8 mouse cellular contexts compared by ENCODE assay signal in genomic region chr5:146221722-146222121, GRCm38 (mm10). TPM values are rescaled to one million over a fixed set of nuclear protein-coding genes. Genes with fewer than 3 reads are reported as not detected.
A peak's percentile ranks its signal among the peaks of the same experiment; 100 is the strongest.
DNase-seq lines count a peak whose midpoint lies in the region; ATAC-seq lines count a peak whose summit lies in the region.
"Had no signal": no experiment of that assay in that cellular context is flagged by ENCODE, and none has a peak within 500 bp of the region (broad histone marks: within the 10 kb centered on the region; RNA-seq: fewer than 3 reads in every experiment).

No protein-coding gene starts in this region.

- no peaks in the 10 kb centered on the region for H3K9me3 ChIP-seq in megakaryocyte, embryonic 14.5 days
- H3K9me3 ChIP-seq in forebrain, embryonic 14.5 days (replicated peaks; ENCODE audit: control insufficient read depth, low read length) = no peaks in the 10 kb centered on the region
- no peaks in the 10 kb centered on the region for H3K9me3 ChIP-seq in limb, embryonic 15.5 days
- H3K9me3 ChIP-seq in stomach, embryonic 15.5 days = no peaks in the 10 kb centered on the region

- H3K4me1 ChIP-seq in megakaryocyte, embryonic 14.5 days = peaks cover 34% of the 10 kb centered on the region
- H3K4me1 ChIP-seq in forebrain, embryonic 14.5 days (ENCODE audit: control insufficient read depth, insufficient read depth, low read length) = peaks cover 8% of the 10 kb centered on the region
- peaks cover 16% of the 10 kb centered on the region for H3K4me1 ChIP-seq in limb, embryonic 15.5 days
- 0 out of 2 replicates have a peak, but pooled peaks cover 4% of the 10 kb centered on the region for H3K4me1 ChIP-seq in stomach, embryonic 15.5 days

- peak overlapping the region; percentile 93 for H3K4me3 ChIP-seq in megakaryocyte, embryonic 14.5 days (replicated peaks)
- peak overlapping the region; percentile 72 for H3K4me3 ChIP-seq in forebrain, embryonic 14.5 days (ENCODE audit: low read depth, low read length)
- H3K4me3 ChIP-seq in limb, embryonic 15.5 days = peak overlapping the region; percentile 88
- H3K4me3 ChIP-seq in stomach, embryonic 15.5 days (replicated peaks) = peak overlapping the region; percentile 81

- H3K4me2 ChIP-seq in forebrain, embryonic 14.5 days (ENCODE audit: low read length) = peak overlapping the region; percentile 69
- H3K4me2 ChIP-seq in limb, embryonic 15.5 days = peak overlapping the region; percentile 56
- H3K4me2 ChIP-seq in stomach, embryonic 15.5 days = peak overlapping the region; percentile 59

- peak overlapping the region; percentile 93 for H3K27ac ChIP-seq in forebrain, embryonic 14.5 days (ENCODE audit: low read depth, low read length)
- H3K27ac ChIP-seq in limb, embryonic 15.5 days = peak overlapping the region; percentile 99
- peak overlapping the region; percentile 99 for H3K27ac ChIP-seq in stomach, embryonic 15.5 days

- peaks cover 32% of the 10 kb centered on the region for H3K36me3 ChIP-seq in megakaryocyte, embryonic 14.5 days (replicated peaks; ENCODE audit: low read length)
- H3K36me3 ChIP-seq in forebrain, embryonic 14.5 days (ENCODE audit: control insufficient read depth, insufficient read depth, low read length) = peaks cover 17% of the 10 kb centered on the region
- H3K36me3 ChIP-seq in limb, embryonic 15.5 days = peaks cover 18% of the 10 kb centered on the region
- peaks cover 7% of the 10 kb centered on the region; the same call in 1 of the 2 replicates for H3K36me3 ChIP-seq in stomach, embryonic 15.5 days

- DNase-seq in forebrain, embryonic 14.5 days (ENCODE audit: low spot score) = no peak
- DNase-seq in cerebellum, postnatal 4 days (ENCODE audit: low spot score in 2 of 2) = no peak
- DNase-seq in adrenal gland, adult 18-20 months (ENCODE audit: low spot score in 2 of 2) = no peak

- no peaks in the 10 kb centered on the region for H3K27me3 ChIP-seq in megakaryocyte, embryonic 14.5 days (replicated peaks)
- H3K27me3 ChIP-seq in forebrain, embryonic 14.5 days (replicated peaks; ENCODE audit: control insufficient read depth, insufficient read depth, low read length) = no peaks in the 10 kb centered on the region
- no peaks in the 10 kb centered on the region for H3K27me3 ChIP-seq in limb, embryonic 15.5 days
- H3K27me3 ChIP-seq in stomach, embryonic 15.5 days (replicated peaks) = no peaks in the 10 kb centered on the region

- H3K9ac ChIP-seq in forebrain, embryonic 14.5 days (ENCODE audit: low read length) = peak overlapping the region; percentile 92
- peak overlapping the region; percentile 78 for H3K9ac ChIP-seq in limb, embryonic 15.5 days
- H3K9ac ChIP-seq in stomach, embryonic 15.5 days = peak overlapping the region; percentile 56; the same call in 1 of the 2 replicates

- WGBS in forebrain, embryonic 14.5 days = 34% methylated on average over 6 of the region's 6 CpGs
- 30% methylated on average over 6 of the region's 6 CpGs for WGBS in limb, embryonic 15.5 days
- WGBS in stomach, embryonic 15.5 days = 29% methylated on average over 6 of the region's 6 CpGs

- no peak for ATAC-seq in megakaryocyte, adult 5-6 weeks (ENCODE audit: poor library complexity, severe bottlenecking)
- no peak for ATAC-seq in forebrain, embryonic 14.5 days
- no peak for ATAC-seq in limb, embryonic 15.5 days (ENCODE audit: insufficient number of reproducible peaks, low FRiP score, low TSS enrichment, low read depth)
- no peak for ATAC-seq in stomach, embryonic 15.5 days (ENCODE audit: insufficient read depth, low FRiP score, low read depth)

RNA-seq across cellular contexts. Expression of gene Rnf6, which starts 0.4 kb away (rescaled TPM):
- polyA plus RNA-seq in megakaryocyte, embryonic 14.5 days (2012; ENCODE audit: insufficient read depth, low replicate concordance) = 8.2 and 8.3 TPM in 2 replicates
- total RNA-seq in megakaryocyte, adult 5-6 weeks (2015) = 23.3 and 24.6 TPM in 2 replicates
- 43.2 and 46.4 TPM in 2 replicates for total RNA-seq in megakaryocyte, adult 5-6 weeks (2017)
- 18.9 and 22.8 TPM in 2 replicates for polyA plus RNA-seq in forebrain, embryonic 14.5 days (2014; fragmentation: Nextera tagmentation; extraction: Ambion mirVana)
- 49.2 and 54.0 TPM in 2 replicates for polyA plus RNA-seq in limb, embryonic 15.5 days (2015; fragmentation: Nextera tagmentation; extraction: Ambion mirVana)
- polyA plus RNA-seq in stomach, embryonic 15.5 days (2015; fragmentation: Nextera tagmentation; extraction: Ambion mirVana) = 47.1 and 48.2 TPM in 2 replicates
- 10 to 100 TPM; 47.2 to 74.5 TPM for total RNA-seq in adrenal gland, adult 18-20 months (2021)

RNA-seq across cellular contexts. Expression of gene Cdk8, which starts 9.3 kb away (rescaled TPM):
- polyA plus RNA-seq in megakaryocyte, embryonic 14.5 days (2012; ENCODE audit: insufficient read depth, low replicate concordance) = 6.7 and 13.7 TPM in 2 replicates
- 25.3 and 31.1 TPM in 2 replicates for total RNA-seq in megakaryocyte, adult 5-6 weeks (2015)
- total RNA-seq in megakaryocyte, adult 5-6 weeks (2017) = 23.3 and 24.0 TPM in 2 replicates
- polyA plus RNA-seq in forebrain, embryonic 14.5 days (2014; fragmentation: Nextera tagmentation; extraction: Ambion mirVana) = 15.9 and 18.9 TPM in 2 replicates
- polyA plus RNA-seq in limb, embryonic 15.5 days (2015; fragmentation: Nextera tagmentation; extraction: Ambion mirVana) = 13.1 and 14.4 TPM in 2 replicates
- 19.8 and 20.5 TPM in 2 replicates for polyA plus RNA-seq in stomach, embryonic 15.5 days (2015; fragmentation: Nextera tagmentation; extraction: Ambion mirVana)
- 10 to 100 TPM; 43.5 to 91.1 TPM for total RNA-seq in adrenal gland, adult 18-20 months (2021)

RNA-seq across cellular contexts. Expression of gene 1700001J03Rik, which starts 36.6 kb away (rescaled TPM):
- not detected in 2 replicates for polyA plus RNA-seq in megakaryocyte, embryonic 14.5 days (2012; ENCODE audit: insufficient read depth, low replicate concordance)
- 0.80 TPM in 1 of 2 replicates, not detected in the other for total RNA-seq in megakaryocyte, adult 5-6 weeks (2015)
- total RNA-seq in megakaryocyte, adult 5-6 weeks (2017) = not detected in 2 replicates
- polyA plus RNA-seq in forebrain, embryonic 14.5 days (2014; fragmentation: Nextera tagmentation; extraction: Ambion mirVana) = not detected in 2 replicates
- polyA plus RNA-seq in limb, embryonic 15.5 days (2015; fragmentation: Nextera tagmentation; extraction: Ambion mirVana) = not detected in 2 replicates
- not detected in 2 replicates for polyA plus RNA-seq in stomach, embryonic 15.5 days (2015; fragmentation: Nextera tagmentation; extraction: Ambion mirVana)
- under 1 TPM; 0.73 to 0.99 TPM for total RNA-seq in adrenal gland, adult 18-20 months (2021)

RNA-seq across cellular contexts. Expression of gene Gm6309, which starts 51.2 kb away (rescaled TPM):
- not detected in 2 replicates for polyA plus RNA-seq in megakaryocyte, embryonic 14.5 days (2012; ENCODE audit: insufficient read depth, low replicate concordance)
- total RNA-seq in megakaryocyte, adult 5-6 weeks (2015) = not detected in 2 replicates
- total RNA-seq in megakaryocyte, adult 5-6 weeks (2017) = not detected in 2 replicates
- not detected in 2 replicates for polyA plus RNA-seq in forebrain, embryonic 14.5 days (2014; fragmentation: Nextera tagmentation; extraction: Ambion mirVana)
- polyA plus RNA-seq in limb, embryonic 15.5 days (2015; fragmentation: Nextera tagmentation; extraction: Ambion mirVana) = not detected in 2 replicates
- polyA plus RNA-seq in stomach, embryonic 15.5 days (2015; fragmentation: Nextera tagmentation; extraction: Ambion mirVana) = not detected in 2 replicates
- total RNA-seq in adrenal gland, adult 18-20 months (2021) = not detected
- polyA plus RNA-seq: brain, embryonic 14.5 days had no signal
